Mouse (Mus musculus) bone marrow, adult 2 months (tissue): ENCODE results near the gene Cma2.
"Not testable (repeated sequence)": the region's sequence is repeated elsewhere in the genome, so short reads cannot be mapped to it uniquely, and the experiment has no call there.

Source experiments
- CTCF ChIP-seq: fragments of 200-500 bp; IDR thresholded peaks from 2 replicates; pipeline ENCODE4 v1.5.1; 2011; ENCODE audit warnings: low read length, control low read depth; ENCODE audit not compliant: control insufficient read depth, insufficient read depth
- POLR2A ChIP-seq: fragments of 200-500 bp; IDR thresholded peaks from 2 replicates; pipeline ENCODE4 v1.6.1; 2011; ENCODE audit warnings: low read depth, mild to moderate bottlenecking, control low read depth, low read length, borderline replicate concordance; ENCODE audit not compliant: control insufficient read depth

GRCm38 (mm10) chr14:55987464-55987863, 36.7 kb downstream of the Cma2 start:
- not testable (repeated sequence) for TF ChIP-seq CTCF, POLR2A
